Mouse (Mus musculus) gastrocnemius, adult 8-10 months (tissue): ENCODE measurements around the gene Olfr172. TPM values are rescaled to one million over a fixed set of nuclear protein-coding genes. Genes with fewer than 3 reads are reported as not detected.

Source experiments
- DNase-seq, 2 experiments: peaks; one replicate each; pipeline ENCODE4 v3.0.0; 2022; ENCODE audit warnings: low spot score in 2 of 2
- microRNA-seq: library from miRNA; unstranded; fragments of <30 nt; microRNA quantifications from one replicate; pipeline ENCODE4 v1.2.0, GENCODE M21; 2022
- total RNA-seq, 4 experiments: library from RNA; stranded (reverse); gene quantifications; 2 replicates each; pipeline ENCODE4 v1.2.4; 2022

The Olfr172 gene
- not detected for total RNA-seq

GRCm38 (mm10) chr16:58763076-58763475, at the start of gene Olfr172:
Gene Olfr172, minus strand, starts transcription at chr16:58763176.
- DNase-seq, result no peak

GRCm38 (mm10) chr16:58800168-58800567, 37.2 kb upstream of the Olfr172 start, which contains the start of gene Olfr173:
Gene Olfr173, minus strand, starts transcription at chr16:58800268.
- no peak for DNase-seq

- DNase-seq, result no peak
Measured at GRCm38 (mm10) chr16:58756191-58756590, 6.8 kb downstream of the Olfr172 start.

DNA sequence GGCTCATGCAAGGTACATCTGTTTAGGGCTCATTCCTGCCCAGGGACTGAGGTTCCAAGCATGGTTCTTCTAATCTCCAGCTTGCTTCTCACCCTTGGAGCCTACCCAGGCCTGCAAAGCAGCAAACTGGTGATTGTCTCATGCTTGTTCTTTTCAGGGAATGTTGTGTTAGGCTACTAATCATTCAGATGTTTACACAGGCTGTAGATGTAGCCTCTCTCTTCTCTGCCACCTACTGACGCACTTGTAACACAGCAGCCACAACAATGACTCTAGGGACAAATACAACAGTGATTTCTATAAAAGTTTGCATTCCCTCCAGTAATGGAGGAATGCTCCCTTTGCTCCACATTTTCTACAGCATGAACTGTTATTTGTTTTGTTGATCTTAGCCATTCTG, 11.7 kb downstream of the Olfr172 start:
- no peak for DNase-seq

DNA sequence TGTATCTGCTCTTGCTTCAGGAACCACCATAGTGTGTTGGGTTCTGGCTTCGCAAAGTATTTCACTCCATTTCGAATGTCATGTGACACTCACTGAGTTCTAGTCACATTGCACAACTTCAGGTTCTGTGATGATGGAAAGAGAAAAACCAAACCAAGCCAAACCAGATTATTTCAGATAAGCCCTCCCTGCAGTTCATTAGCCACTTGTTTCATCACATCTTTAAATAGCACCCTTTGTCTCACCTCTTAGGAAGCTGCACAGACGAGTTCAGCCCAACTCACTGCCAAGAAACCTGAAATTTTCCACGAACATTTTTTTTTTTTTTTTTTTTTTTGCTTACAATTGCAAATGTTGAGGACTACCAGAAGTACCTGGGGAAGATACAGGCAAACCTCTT, 16.3 kb downstream of the Olfr172 start:
- DNase-seq, result no peak

DNA sequence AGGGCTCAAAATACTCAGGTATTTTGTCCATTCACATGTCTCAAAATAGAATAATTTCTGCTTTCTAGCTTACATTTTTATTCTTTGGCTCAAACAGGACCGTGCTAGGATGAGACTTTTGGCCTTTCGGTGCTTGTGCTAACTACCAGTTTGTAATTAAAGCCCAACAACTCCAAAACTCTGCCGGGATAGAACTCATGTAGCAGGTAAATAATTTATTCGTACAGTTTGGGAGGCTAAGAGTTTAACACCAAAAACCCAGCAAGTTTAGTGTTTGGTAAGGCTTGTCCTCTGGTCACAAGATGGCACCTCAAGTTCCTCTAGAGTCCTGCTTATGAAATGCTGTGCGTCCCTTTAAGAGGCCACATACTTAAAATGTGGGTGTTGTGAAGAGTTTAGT, 22.2 kb downstream of the Olfr172 start:
- no peak for DNase-seq

DNA sequence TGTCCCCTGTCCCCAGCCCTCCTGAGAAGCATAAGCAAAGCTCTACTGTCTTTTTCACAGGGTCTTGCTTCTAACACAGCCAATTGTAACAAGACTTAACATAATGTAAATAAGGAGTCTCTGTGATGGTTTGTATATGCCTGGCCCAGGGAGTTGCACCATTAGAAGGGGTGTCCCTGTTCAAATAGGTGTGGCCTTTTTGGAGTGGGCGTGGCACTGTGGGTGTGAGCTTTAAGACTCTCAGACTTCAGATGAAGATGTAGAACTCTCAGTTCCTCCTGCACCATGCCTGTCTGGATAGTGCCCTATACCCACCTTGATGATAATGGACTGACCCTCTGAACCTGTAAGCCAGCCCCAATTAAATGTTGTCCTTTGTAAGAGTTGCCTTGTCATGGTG, 24.2 kb downstream of the Olfr172 start:
- no peak for DNase-seq

- DNase-seq, result no peak
Measured at GRCm38 (mm10) chr16:58738205-58738604, 24.8 kb downstream of the Olfr172 start.

DNA sequence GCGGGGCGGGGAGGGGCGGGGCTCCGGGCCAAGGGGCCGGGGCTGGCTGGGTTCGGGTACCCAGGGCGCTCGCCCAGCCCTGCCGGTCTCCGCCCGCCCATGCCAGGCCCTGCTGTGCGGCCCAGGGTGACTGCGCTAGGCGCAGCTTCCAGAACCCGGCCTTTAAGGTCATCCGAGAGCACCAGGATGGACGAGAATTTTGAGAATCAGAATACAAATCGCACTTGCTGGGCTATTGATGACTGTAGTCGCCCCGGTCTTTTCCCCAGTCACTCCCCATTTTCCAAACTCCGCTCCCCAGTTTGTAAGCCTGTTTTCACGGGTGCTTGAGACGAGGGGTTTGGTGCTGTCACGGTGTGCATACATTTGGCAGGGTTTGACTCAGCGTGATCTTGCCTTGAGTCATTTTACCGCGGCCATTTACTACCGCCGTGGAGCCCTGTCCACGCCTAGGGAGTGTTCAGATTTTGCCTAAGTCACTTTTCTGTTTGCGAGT, 34.8 kb downstream of the Olfr172 start:
- DNase-seq, result no peak

DNA sequence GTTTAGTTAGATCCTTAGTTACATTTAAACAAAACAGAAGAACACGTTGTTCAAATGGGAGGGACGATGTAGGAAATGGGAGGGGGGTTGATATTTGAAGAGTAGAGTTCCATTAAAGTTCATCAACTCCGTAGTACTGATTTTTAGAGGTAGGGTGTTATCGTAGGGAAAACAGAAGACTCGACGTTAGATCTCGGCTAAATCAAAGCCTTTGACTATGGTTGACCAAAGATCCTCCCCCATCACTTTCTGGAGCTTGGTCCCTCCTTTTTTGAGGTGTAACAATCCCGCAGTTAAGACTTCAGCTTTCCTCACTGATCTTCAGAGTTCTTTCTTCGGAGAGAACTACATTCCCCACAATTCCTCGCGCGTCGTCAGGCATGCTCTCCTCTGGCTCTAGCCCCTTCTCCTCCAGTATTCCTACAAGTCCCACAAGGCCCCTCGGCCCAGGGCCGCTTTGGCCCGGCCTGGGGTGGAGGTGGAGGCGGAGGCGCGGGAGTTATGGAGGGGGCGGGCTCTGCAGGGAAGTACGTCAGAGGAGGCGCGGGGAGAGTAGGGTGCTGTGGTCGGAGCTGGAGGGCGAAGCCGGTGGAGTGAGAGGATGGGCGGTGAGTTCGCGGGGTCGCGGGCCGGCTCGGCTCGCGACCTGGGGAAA, 35.4 kb downstream of the Olfr172 start, which contains the start of gene Cldnd1:
Gene Cldnd1, plus strand, starts transcription at position 434 of the 655 bp plus-strand sequence.
- peak; percentile 92 to 94 for DNase-seq

DNA sequence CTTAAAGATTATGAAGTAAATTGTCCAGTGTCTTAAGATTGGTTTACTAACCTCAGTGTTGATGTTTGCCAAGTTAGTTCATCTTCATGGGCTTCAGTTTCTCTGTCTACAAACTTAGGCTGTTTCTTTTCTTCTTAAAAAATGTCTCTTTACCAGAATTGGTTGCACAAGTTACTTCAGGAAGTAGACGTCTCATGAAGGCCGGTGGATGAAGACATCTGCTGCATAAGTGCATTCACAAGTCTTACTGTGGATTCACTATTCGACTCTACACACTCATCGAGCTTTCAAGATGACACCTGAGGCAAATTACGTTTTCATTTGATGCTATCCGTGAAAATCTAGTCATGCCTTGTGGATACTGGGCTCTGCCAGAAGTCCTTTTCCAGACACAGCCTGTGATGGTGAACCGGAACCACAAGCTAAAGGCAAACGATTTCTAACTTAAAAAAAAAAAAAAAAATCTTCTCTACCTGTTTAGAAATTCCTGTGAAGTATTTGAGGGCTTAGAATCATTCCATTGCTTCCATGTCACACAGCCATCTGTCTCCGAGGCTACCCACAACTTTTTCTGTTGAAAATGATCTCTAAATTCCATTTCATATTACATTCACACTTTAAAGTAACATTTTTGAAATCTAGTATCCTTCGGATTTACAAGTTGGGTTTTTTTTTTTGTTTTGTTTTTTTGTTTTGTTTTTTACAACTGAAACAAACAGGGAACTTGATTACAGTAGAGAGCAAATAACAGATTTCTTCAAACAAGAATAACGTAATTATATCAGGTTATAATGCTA, 36.1 kb downstream of the Olfr172 start:
- no peak for DNase-seq

DNA sequence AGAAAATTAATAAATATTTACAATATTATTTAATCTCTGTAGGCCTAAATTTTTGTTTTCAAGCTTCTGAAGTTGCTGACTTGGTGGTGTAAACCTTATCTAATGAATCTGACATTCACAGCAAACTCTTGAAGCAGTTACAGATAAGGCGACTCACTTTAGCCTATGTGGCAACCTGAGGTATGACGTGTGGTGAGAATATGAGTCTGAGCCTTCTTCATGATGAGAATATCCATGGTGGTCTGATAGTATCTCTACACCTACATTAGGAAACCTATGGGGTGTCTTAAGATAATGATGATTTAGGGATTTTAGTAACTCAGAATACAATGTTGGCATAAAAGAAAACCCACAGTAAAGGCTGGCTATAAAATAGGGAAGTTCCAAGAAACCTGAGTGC, 40.7 kb downstream of the Olfr172 start:
- DNase-seq, result no peak

- DNase-seq, result no peak
Measured at GRCm38 (mm10) chr16:58718666-58719120, 44.3 kb downstream of the Olfr172 start, which contains the start of gene Gpr15. Gene Gpr15, minus strand, starts transcription at chr16:58719070.

- DNase-seq, result no peak
Measured at GRCm38 (mm10) chr16:58715018-58715417, 48.0 kb downstream of the Olfr172 start.

DNA sequence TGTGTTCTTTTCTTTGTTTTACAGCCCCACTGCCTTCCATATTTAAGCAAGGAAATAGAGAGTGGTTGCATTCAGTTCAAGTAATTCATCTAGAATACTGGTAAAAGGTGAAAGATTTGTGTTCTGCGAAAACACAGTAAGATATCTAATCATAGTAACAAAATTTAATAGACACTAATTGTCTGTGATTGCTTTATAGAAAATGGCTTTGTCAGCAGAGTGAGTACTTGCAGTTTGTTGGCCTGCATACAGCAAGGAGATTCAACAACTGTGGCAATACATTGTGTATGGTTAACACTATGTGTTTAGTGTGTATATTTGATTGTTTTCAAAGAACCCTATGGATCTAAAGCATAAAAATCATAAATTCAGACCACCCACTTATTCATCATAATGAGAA, 49.8 kb downstream of the Olfr172 start:
- DNase-seq, result no peak

GRCm38 (mm10) chr16:58712221-58712620, 50.8 kb downstream of the Olfr172 start:
- DNase-seq, result no peak

Small RNAs within 50 kb of the gene (microRNA-seq; reads per million reads assigned to microRNA genes)
- not detected for gene Gm27564

Other genes with a start within 250 kb of the Olfr172 start
- 100 to 1,000 TPM; 147 to 185 (median 164) TPM for gene St3gal6, start 238.9 kb downstream of the Olfr172 start, total RNA-seq
- gene Gm813, start 146.2 kb downstream of the Olfr172 start, total RNA-seq, result not detected
- not detected for gene E330017A01Rik, start 124.4 kb downstream of the Olfr172 start, total RNA-seq
- 10 to 100 TPM; 20.6 to 28.8 (median 21.7) TPM for gene Cpox, start 92.9 kb downstream of the Olfr172 start, total RNA-seq
- not detected for gene Gpr15, start 44.1 kb downstream of the Olfr172 start, total RNA-seq
- 10 to 100 TPM; 59.0 to 77.0 (median 68.0) TPM for gene Cldnd1, start 35.3 kb downstream of the Olfr172 start, total RNA-seq
- not detected for gene Olfr173, start 37.1 kb upstream of the Olfr172 start, total RNA-seq
- gene Olfr175-ps1, start 63.6 kb upstream of the Olfr172 start, total RNA-seq, result not detected
- not detected for gene Olfr177, start 111.6 kb upstream of the Olfr172 start, total RNA-seq
- not detected for gene Olfr178, start 128.9 kb upstream of the Olfr172 start, total RNA-seq
- not detected for gene Olfr181, start 165.6 kb upstream of the Olfr172 start, total RNA-seq
- not detected for gene Olfr180, start 166.2 kb upstream of the Olfr172 start, total RNA-seq
- gene Olfr183, start 232.2 kb upstream of the Olfr172 start, total RNA-seq, result not detected